Mouse (Mus musculus) heart, postnatal 0 days (tissue): ENCODE results near the gene Hmgb1.

ENCODE experiments used
- CTCF ChIP-seq: IDR thresholded peaks from 2 replicates; pipeline ENCODE4 v1.5.1; 2016; ENCODE audit warnings: antibody characterized with exemption, control low read depth, low read depth
- EP300 ChIP-seq: IDR thresholded peaks from 2 replicates; pipeline ENCODE4 v1.6.1; 2016; ENCODE audit warnings: antibody characterized with exemption, low read depth

DNA sequence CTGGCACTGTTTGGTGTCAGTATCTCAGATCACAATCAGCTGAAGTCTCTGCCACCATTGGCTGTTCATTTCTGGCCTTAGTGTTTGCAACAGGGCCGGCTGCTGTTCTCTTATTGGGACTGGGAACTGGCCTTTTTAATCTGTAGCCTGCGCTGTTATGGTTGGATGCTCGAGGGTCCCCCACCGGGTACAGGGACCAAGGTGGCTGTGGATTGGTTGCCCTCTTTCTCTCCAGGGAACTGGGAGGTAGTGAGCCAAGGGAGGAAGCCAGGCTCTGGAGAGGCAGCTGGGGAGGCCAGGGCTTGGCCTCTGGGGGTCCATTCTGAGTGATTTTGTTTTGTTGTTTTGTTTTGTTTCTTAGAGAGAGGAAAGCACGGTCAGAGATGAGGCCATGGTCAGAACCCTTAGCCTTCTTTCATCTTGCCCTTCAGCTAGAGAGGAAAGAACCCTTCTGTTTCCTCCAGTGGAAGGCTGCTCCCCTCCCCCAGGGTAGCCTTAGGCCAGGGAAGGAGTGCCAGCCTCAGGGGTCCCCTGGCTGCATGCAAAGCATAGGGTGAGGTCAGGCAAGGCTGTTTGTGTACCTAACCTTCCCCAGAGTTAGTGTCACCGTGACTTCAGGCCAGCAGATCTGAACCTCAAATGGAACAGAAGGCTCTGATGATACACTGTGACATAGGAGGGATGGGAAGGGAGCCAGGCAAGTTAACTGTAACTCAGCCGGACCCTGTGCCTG lies 66.3 kb downstream of the Hmgb1 start:
- no peak for TF ChIP-seq CTCF
- TF ChIP-seq EP300 = no peak
